Mouse (Mus musculus) ES-E14 (cell line): ENCODE measurements at regions not wholly inside any gene's neighbourhood (a gene's known extent, or its start where the extent isn't known, plus 50 kb on each side); places are given as distances from the start of the nearest gene placed in this dataset.

Experiments used
- CHD2 ChIP-seq: IDR thresholded peaks from 2 replicates; pipeline ENCODE4 v1.6.1; 2014; ENCODE audit warnings: mild to moderate bottlenecking, low read depth, low read length, inconsistent platforms
- MAFK ChIP-seq: IDR thresholded peaks from 2 replicates; pipeline ENCODE4 v1.6.1; 2014; ENCODE audit warnings: mild to moderate bottlenecking, low read depth, low read length, inconsistent platforms; ENCODE audit not compliant: insufficient read depth
- ZC3H11A ChIP-seq: IDR thresholded peaks from 2 replicates; pipeline ENCODE4 v1.6.1; 2012; ENCODE audit warnings: low read depth, mild to moderate bottlenecking, inconsistent platforms, low read length, borderline replicate concordance
- ZNF384 ChIP-seq: IDR thresholded peaks from 2 replicates; pipeline ENCODE4 v1.6.1; 2012; ENCODE audit warnings: low read depth, low read length, inconsistent platforms

DNA sequence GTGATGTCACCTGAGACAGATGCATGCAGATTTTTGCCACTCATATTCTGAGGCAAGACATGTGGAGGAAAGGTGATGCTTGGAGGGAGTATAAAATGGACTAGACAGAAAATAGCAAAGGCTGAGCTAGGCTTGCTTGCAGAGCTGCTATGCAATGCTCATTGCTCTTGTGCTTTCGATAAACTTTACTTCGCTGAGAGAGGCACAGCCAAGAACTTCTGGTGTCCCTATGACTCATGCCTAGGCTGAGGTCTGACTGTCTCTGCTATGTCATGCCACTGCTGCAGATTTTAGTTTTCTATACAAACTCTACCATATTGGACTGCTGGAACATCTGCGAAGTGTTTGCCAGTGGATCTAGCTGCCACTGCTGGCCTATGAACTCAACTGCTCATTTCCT lies 687.5 kb upstream of the Pou3f3 start:
- TF ChIP-seq MAFK (no peak), ZNF384 (no peak), CHD2 (no peak), ZC3H11A (no peak)
